Mouse (Mus musculus): ENCODE data around the gene Ostm1. TPM values are rescaled to one million over a fixed set of nuclear protein-coding genes. Genes with fewer than 3 reads are reported as not detected.

Gene Ostm1
- total RNA-seq (2014; rRNA removed; ENCODE audit: low replicate concordance) (13.8 and 26.7 TPM in 2 replicates), polyA plus RNA-seq (2015; fragmentation: Nextera tagmentation; extraction: Ambion mirVana) (17.7 and 20.2 TPM in 2 replicates)

GRCm38 (mm10) chr10:42583157-42583872, at the start of gene Ostm1, which contains the start of gene Nr2e1:
Gene Ostm1 (plus strand): TSS chr10:42583822.
Gene Nr2e1 (minus strand): TSS chr10:42583632.
- no peak for DNase-seq (ENCODE audit: low spot score)
- Histone ChIP-seq H3K9me3 (replicated peaks; ENCODE audit: control insufficient read depth, low read length) (0 out of 2 replicates have a peak, but pooled peaks cover 6% of the 10 kb centered on the region), H3K27ac (ENCODE audit: low read depth) (no peak within 1 kb of the TSS), H3K4me3 (ENCODE audit: low read depth, low read length) (peak within 1 kb of the TSS; percentile 29), H3K36me3 (replicated peaks; ENCODE audit: control insufficient read depth, insufficient read depth, low read length) (no peaks in the 10 kb centered on the region), H3K4me1 (ENCODE audit: control insufficient read depth, insufficient read depth) (peaks cover 7% of the 10 kb centered on the region; the same call in 1 of the 2 replicates), H3K4me2 (ENCODE audit: low read depth, low read length) (peak within 1 kb of the TSS; percentile 43), H3K9ac (replicated peaks; ENCODE audit: low read depth, low read length) (no peak within 1 kb of the TSS), H3K27me3 (ENCODE audit: control insufficient read depth, insufficient read depth, low read length) (peaks cover 99% of the 10 kb centered on the region)
- WGBS: under 1% methylated on average over 43 of the region's 43 CpGs
- TF ChIP-seq EP300 (IDR thresholded peaks at IDR 0.05; ENCODE audit: low read depth): no peak
- no peak for TF ChIP-seq CTCF (IDR thresholded peaks at IDR 0.05; ENCODE audit: low read depth)
- no peak for ATAC-seq (ENCODE audit: insufficient read depth, low read depth)

- no peak overlapping the region for H3K4me2 ChIP-seq (ENCODE audit: low read depth, low read length)
- WGBS: 82% methylated on average over 11 of the region's 11 CpGs
- H3K9ac ChIP-seq (replicated peaks; ENCODE audit: low read depth, low read length): no peak overlapping the region
- ATAC-seq (ENCODE audit: insufficient read depth, low read depth): no peak
- no peak for TF ChIP-seq CTCF (IDR thresholded peaks at IDR 0.05; ENCODE audit: low read depth)
- TF ChIP-seq EP300 (IDR thresholded peaks at IDR 0.05; ENCODE audit: low read depth): no peak
- H3K27ac ChIP-seq (ENCODE audit: low read depth): no peak overlapping the region
- no peaks in the 10 kb centered on the region for H3K27me3 ChIP-seq (ENCODE audit: control insufficient read depth, insufficient read depth, low read length)
- H3K9me3 ChIP-seq (replicated peaks; ENCODE audit: control insufficient read depth, low read length): no peaks in the 10 kb centered on the region
- H3K4me1 ChIP-seq (ENCODE audit: control insufficient read depth, insufficient read depth): no peaks in the 10 kb centered on the region
- H3K4me3 ChIP-seq (ENCODE audit: low read depth, low read length): no peak overlapping the region
- DNase-seq (ENCODE audit: low spot score): no peak
- H3K36me3 ChIP-seq (replicated peaks; ENCODE audit: control insufficient read depth, insufficient read depth, low read length): peaks cover 65% of the 10 kb centered on the region
Measured at GRCm38 (mm10) chr10:42533836-42534453, 49.7 kb upstream of the Ostm1 start.

GRCm38 (mm10) chr10:42537571-42538316, 45.9 kb upstream of the Ostm1 start:
- Histone ChIP-seq H3K36me3 (replicated peaks; ENCODE audit: control insufficient read depth, insufficient read depth, low read length) (peaks cover 39% of the 10 kb centered on the region), H3K9me3 (replicated peaks; ENCODE audit: control insufficient read depth, low read length) (no peaks in the 10 kb centered on the region), H3K4me2 (ENCODE audit: low read depth, low read length) (no peak overlapping the region), H3K27ac (ENCODE audit: low read depth) (no peak overlapping the region), H3K4me3 (ENCODE audit: low read depth, low read length) (no peak overlapping the region), H3K27me3 (ENCODE audit: control insufficient read depth, insufficient read depth, low read length) (no peaks in the 10 kb centered on the region), H3K4me1 (ENCODE audit: control insufficient read depth, insufficient read depth) (no peaks in the 10 kb centered on the region), H3K9ac (replicated peaks; ENCODE audit: low read depth, low read length) (no peak overlapping the region)
- ATAC-seq (ENCODE audit: insufficient read depth, low read depth) (no peak), DNase-seq (ENCODE audit: low spot score) (no peak)
- WGBS: 54% methylated on average over 9 of the region's 9 CpGs
- TF ChIP-seq EP300 (IDR thresholded peaks at IDR 0.05; ENCODE audit: low read depth) (no peak), CTCF (IDR thresholded peaks at IDR 0.05; ENCODE audit: low read depth) (no peak)

- Histone ChIP-seq H3K27me3 (ENCODE audit: control insufficient read depth, insufficient read depth, low read length) (no peaks in the 10 kb centered on the region), H3K36me3 (replicated peaks; ENCODE audit: control insufficient read depth, insufficient read depth, low read length) (no peaks in the 10 kb centered on the region), H3K9ac (replicated peaks; ENCODE audit: low read depth, low read length) (no peak overlapping the region), H3K4me1 (ENCODE audit: control insufficient read depth, insufficient read depth) (no peaks in the 10 kb centered on the region), H3K27ac (ENCODE audit: low read depth) (no peak overlapping the region), H3K9me3 (replicated peaks; ENCODE audit: control insufficient read depth, low read length) (no peaks in the 10 kb centered on the region), H3K4me3 (ENCODE audit: low read depth, low read length) (no peak overlapping the region), H3K4me2 (ENCODE audit: low read depth, low read length) (no peak overlapping the region)
- WGBS: 77% methylated on average over 6 of the region's 6 CpGs
- no peak for DNase-seq (ENCODE audit: low spot score)
- no peak for ATAC-seq (ENCODE audit: insufficient read depth, low read depth)
- no peak for TF ChIP-seq CTCF (IDR thresholded peaks at IDR 0.05; ENCODE audit: low read depth)
- no peak for TF ChIP-seq EP300 (IDR thresholded peaks at IDR 0.05; ENCODE audit: low read depth)
Measured at GRCm38 (mm10) chr10:42545707-42546503, 37.7 kb upstream of the Ostm1 start.

GRCm38 (mm10) chr10:42546507-42546906, 37.1 kb upstream of the Ostm1 start:
- Histone ChIP-seq H3K4me3 (ENCODE audit: low read depth, low read length) (no peak overlapping the region), H3K4me1 (ENCODE audit: control insufficient read depth, insufficient read depth) (no peaks in the 10 kb centered on the region), H3K9ac (replicated peaks; ENCODE audit: low read depth, low read length) (no peak overlapping the region), H3K9me3 (replicated peaks; ENCODE audit: control insufficient read depth, low read length) (no peaks in the 10 kb centered on the region), H3K27me3 (ENCODE audit: control insufficient read depth, insufficient read depth, low read length) (no peaks in the 10 kb centered on the region), H3K4me2 (ENCODE audit: low read depth, low read length) (no peak overlapping the region), H3K36me3 (replicated peaks; ENCODE audit: control insufficient read depth, insufficient read depth, low read length) (no peaks in the 10 kb centered on the region), H3K27ac (ENCODE audit: low read depth) (no peak overlapping the region)
- no peak for DNase-seq (ENCODE audit: low spot score)
- ATAC-seq (ENCODE audit: insufficient read depth, low read depth): no peak
- TF ChIP-seq EP300 (IDR thresholded peaks at IDR 0.05; ENCODE audit: low read depth): no peak
- TF ChIP-seq CTCF (IDR thresholded peaks at IDR 0.05; ENCODE audit: low read depth): no peak
- 93% methylated on average over 3 of the region's 3 CpGs for WGBS
